In genomic region chr4:83525690-83526055, GRCm38 (mm10) we compare ENCODE assay signal across 8 mouse cellular contexts. TPM values are rescaled to one million over a fixed set of nuclear protein-coding genes. Genes with fewer than 3 reads are reported as not detected.
DNase-seq lines count a peak whose midpoint lies in the region; ATAC-seq and TF ChIP-seq lines count a peak whose summit lies in the region.

No protein-coding gene starts in this region.

- H3K4me2 ChIP-seq in forebrain, postnatal 0 days (ENCODE audit: low read depth) = peak overlapping the region; percentile 95
- H3K4me2 ChIP-seq in liver, embryonic 14.5 days (ENCODE audit: low read depth) = peak overlapping the region; percentile 98

- peak overlapping the region; percentile 69 for H3K9ac ChIP-seq in forebrain, postnatal 0 days
- peak overlapping the region; percentile 84 for H3K9ac ChIP-seq in liver, embryonic 14.5 days (replicated peaks)

- no peaks in the 10 kb centered on the region for H3K36me3 ChIP-seq in forebrain, postnatal 0 days (ENCODE audit: insufficient read depth)
- H3K36me3 ChIP-seq in liver, embryonic 14.5 days (replicated peaks; ENCODE audit: control insufficient read depth, insufficient read depth, low read depth) = no peaks in the 10 kb centered on the region

- no peaks in the 10 kb centered on the region for H3K9me3 ChIP-seq in forebrain, postnatal 0 days (ENCODE audit: low read length)
- no peaks in the 10 kb centered on the region for H3K9me3 ChIP-seq in liver, embryonic 14.5 days (ENCODE audit: control insufficient read depth, low read length)

- ATAC-seq in forebrain, postnatal 0 days = peak; percentile 28
- ATAC-seq in liver, embryonic 14.5 days (ENCODE audit: insufficient read depth) = peak; percentile 57

- DNase-seq in adrenal gland, postnatal 25 days = peak; percentile 45
- DNase-seq in adrenal gland, postnatal 4 days (ENCODE audit: low spot score in 2 of 2) = no peak
- DNase-seq in ovary, adult 18-20 months (ENCODE audit: low spot score) = peak; percentile 43
- DNase-seq in ovary, postnatal 14 days (ENCODE audit: low spot score) = no peak
- no peak for DNase-seq in forebrain, postnatal 0 days
- peak; percentile 20 to 47 (median 37) for DNase-seq in liver, embryonic 14.5 days (ENCODE audit: low read depth in 3 of 3, low spot score in 3 of 3)
- DNase-seq in B cell, adult 2 months = no peak
- DNase-seq in urinary bladder, postnatal 25 days (ENCODE audit: low spot score) = no peak

- no peak for TF ChIP-seq CTCF in forebrain, postnatal 0 days (IDR thresholded peaks at IDR 0.05; ENCODE audit: low read depth)
- TF ChIP-seq CTCF in liver, embryonic 14.5 days (IDR thresholded peaks at IDR 0.05; ENCODE audit: low read depth) = no peak

- no peaks in the 10 kb centered on the region for H3K27me3 ChIP-seq in forebrain, postnatal 0 days (ENCODE audit: insufficient read depth, low read length)
- no peaks in the 10 kb centered on the region for H3K27me3 ChIP-seq in liver, embryonic 14.5 days (ENCODE audit: control insufficient read depth, insufficient read depth, low read length)

- peak overlapping the region; percentile 48 for H3K4me3 ChIP-seq in forebrain, postnatal 0 days (ENCODE audit: low read depth, low read length)
- peak overlapping the region; percentile 83 to 94 for H3K4me3 ChIP-seq in liver, embryonic 14.5 days (ENCODE audit: insufficient read depth in 1 of 2, low read depth in 2 of 2, low read length in 2 of 2)

- no peak for TF ChIP-seq EP300 in liver, embryonic 14.5 days (IDR thresholded peaks at IDR 0.05; ENCODE audit: low read depth)

- H3K27ac ChIP-seq in forebrain, postnatal 0 days (ENCODE audit: low read depth, low read length) = peak overlapping the region; percentile 98; the same call in 1 of the 2 replicates
- H3K27ac ChIP-seq in liver, embryonic 14.5 days = peak overlapping the region; percentile 77

- H3K4me1 ChIP-seq in forebrain, postnatal 0 days (ENCODE audit: insufficient read depth) = 0 out of 2 replicates have a peak, but pooled peaks cover 5% of the 10 kb centered on the region
- peaks cover 13 to 15% of the 10 kb centered on the region in 2 experiments for H3K4me1 ChIP-seq in liver, embryonic 14.5 days (replicated peaks; ENCODE audit: control insufficient read depth in 2 of 2, insufficient read depth in 2 of 2, low read length in 1 of 2)

- 2% methylated on average over 18 of the region's 18 CpGs for WGBS in forebrain, postnatal 0 days
- WGBS in liver, embryonic 14.5 days (ENCODE audit: insufficient replicate concordance) = 1% methylated on average over 18 of the region's 18 CpGs

RNA-seq across cellular contexts. Expression of gene Ccdc171, which starts 0.3 kb away (rescaled TPM):
- total RNA-seq in adrenal gland, postnatal 25 days (2021) = 3.6 and 3.7 TPM in 2 replicates
- total RNA-seq in adrenal gland, postnatal 4 days (2021) = 1 to 10 TPM; 3.3 to 3.5 TPM
- 3.9 and 4.6 TPM in 2 replicates for total RNA-seq in forebrain, postnatal 0 days (2014; rRNA removed)
- polyA plus RNA-seq in forebrain, postnatal 0 days (2015; fragmentation: Nextera tagmentation; extraction: Ambion mirVana) = 1.5 and 2.9 TPM in 2 replicates
- 0.52 and 0.89 TPM in 2 replicates for polyA plus RNA-seq in liver, embryonic 14.5 days (2012; rRNA removed)
- polyA plus RNA-seq in liver, embryonic 14.5 days (2014; fragmentation: Nextera tagmentation; extraction: Ambion mirVana) = 0.64 and 0.77 TPM in 2 replicates

RNA-seq across cellular contexts. Expression of gene Psip1, which starts 39.4 kb away (rescaled TPM):
- total RNA-seq in adrenal gland, postnatal 25 days (2021) = 58.7 and 67.3 TPM in 2 replicates
- 10 to 100 TPM; 79.9 to 95.3 TPM for total RNA-seq in adrenal gland, postnatal 4 days (2021)
- 248 and 298 TPM in 2 replicates for total RNA-seq in forebrain, postnatal 0 days (2014; rRNA removed)
- 284 and 309 TPM in 2 replicates for polyA plus RNA-seq in forebrain, postnatal 0 days (2015; fragmentation: Nextera tagmentation; extraction: Ambion mirVana)
- 22.1 and 41.4 TPM in 2 replicates for polyA plus RNA-seq in liver, embryonic 14.5 days (2012; rRNA removed)
- polyA plus RNA-seq in liver, embryonic 14.5 days (2014; fragmentation: Nextera tagmentation; extraction: Ambion mirVana) = 54.7 and 60.4 TPM in 2 replicates

Comparison
In these comparisons a context has a peak if more than half of its experiments do, and no peak if none do; other contexts are left out.
1. DNase-seq: peak in adrenal gland, postnatal 25 days (single experiment), ovary, adult 18-20 months (single experiment) and liver, embryonic 14.5 days (3 of 3); none in adrenal gland, postnatal 4 days (0 of 2), ovary, postnatal 14 days (single experiment), forebrain, postnatal 0 days (single experiment), B cell, adult 2 months (0 of 2) and urinary bladder, postnatal 25 days (single experiment).